7 mouse cellular contexts compared by ENCODE assay signal in the genomic region with DNA sequence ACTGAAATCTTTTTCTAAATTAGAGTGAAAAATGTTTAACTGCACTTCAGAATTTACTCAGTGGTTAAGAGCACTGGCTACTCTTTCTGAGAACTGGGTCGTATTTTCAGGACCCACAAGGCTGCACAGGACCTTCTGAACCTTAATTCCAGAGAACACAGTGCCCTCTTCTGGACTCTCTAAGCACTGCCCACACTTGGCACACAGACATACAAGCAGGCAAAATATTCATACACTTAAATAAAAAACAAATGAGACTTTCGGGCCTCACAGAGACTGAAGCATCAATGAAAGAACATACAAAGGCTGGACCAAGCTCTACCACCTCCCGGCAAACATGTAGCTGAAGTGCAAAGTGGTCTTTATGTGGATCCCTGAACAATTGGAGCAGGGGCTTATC.
DNase-seq lines count a peak whose midpoint lies in the region; ATAC-seq and TF ChIP-seq lines count a peak whose summit lies in the region.

No protein-coding gene starts in this region.

- peak; percentile 68 for TF ChIP-seq CTCF in stomach, postnatal 0 days (IDR thresholded peaks at IDR 0.05; ENCODE audit: low read depth)

- no peak for ATAC-seq in stomach, postnatal 0 days (ENCODE audit: low FRiP score, low TSS enrichment)

- no peaks in the 10 kb centered on the region for H3K27me3 ChIP-seq in stomach, postnatal 0 days (ENCODE audit: control insufficient read depth, insufficient read depth, low read length)

- no peaks in the 10 kb centered on the region for H3K4me1 ChIP-seq in stomach, postnatal 0 days (replicated peaks; ENCODE audit: control insufficient read depth, insufficient read depth)

- H3K9ac ChIP-seq in stomach, postnatal 0 days (ENCODE audit: low read length) = no peak overlapping the region

- H3K36me3 ChIP-seq in stomach, postnatal 0 days (ENCODE audit: control insufficient read depth, insufficient read depth, low read length) = no peaks in the 10 kb centered on the region

- DNase-seq in left cerebral cortex, adult 11 months (ENCODE audit: low spot score) = peak; percentile 15
- no peak for DNase-seq in left cerebral cortex, postnatal 36 days (ENCODE audit: low spot score in 2 of 2)
- DNase-seq in NIH3T3 (ENCODE audit: low read depth) = peak; percentile 20
- peak; percentile 13 to 21 for DNase-seq in cerebellum, postnatal 36 days
- peak; percentile 39 to 46 for DNase-seq in kidney, postnatal 4 days
- peak; percentile 16 for DNase-seq in stomach, postnatal 0 days (ENCODE audit: low spot score)
- DNase-seq in gastrocnemius, postnatal 25 days = no peak

- no peak overlapping the region for H3K27ac ChIP-seq in stomach, postnatal 0 days (replicated peaks)

- H3K4me2 ChIP-seq in stomach, postnatal 0 days (replicated peaks; ENCODE audit: low read depth) = no peak overlapping the region

- no peaks in the 10 kb centered on the region for H3K9me3 ChIP-seq in stomach, postnatal 0 days (ENCODE audit: control insufficient read depth, low read length)

- intact Hi-C loops in left cerebral cortex, postnatal 36 days (cut with DNase I) = no loop called here

- WGBS in stomach, postnatal 0 days = 35% methylated on average over 3 of the region's 3 CpGs

- H3K4me3 ChIP-seq in stomach, postnatal 0 days (ENCODE audit: low read depth, low read length) = no peak overlapping the region

- no peak for TF ChIP-seq EP300 in stomach, postnatal 0 days (optimal IDR thresholded peaks at IDR 0.05)

Comparison
In these comparisons a context has a peak if more than half of its experiments do, and no peak if none do; other contexts are left out.
1. DNase-seq: peak in left cerebral cortex, adult 11 months (single experiment), NIH3T3 (single experiment), cerebellum, postnatal 36 days (2 of 2), kidney, postnatal 4 days (2 of 2) and stomach, postnatal 0 days (single experiment); none in left cerebral cortex, postnatal 36 days (0 of 2) and gastrocnemius, postnatal 25 days (single experiment).